Mouse (Mus musculus): ENCODE data around the gene Trmu. TPM values are rescaled to one million over a fixed set of nuclear protein-coding genes. Genes with fewer than 3 reads are reported as not detected.
"Not testable (repeated sequence)": the region's sequence is repeated elsewhere in the genome, so short reads cannot be mapped to it uniquely, and the experiment has no call there.

Trmu gene
- polyA plus RNA-seq, 1 experiment from 2014 or later, result 29.5 TPM

DNA sequence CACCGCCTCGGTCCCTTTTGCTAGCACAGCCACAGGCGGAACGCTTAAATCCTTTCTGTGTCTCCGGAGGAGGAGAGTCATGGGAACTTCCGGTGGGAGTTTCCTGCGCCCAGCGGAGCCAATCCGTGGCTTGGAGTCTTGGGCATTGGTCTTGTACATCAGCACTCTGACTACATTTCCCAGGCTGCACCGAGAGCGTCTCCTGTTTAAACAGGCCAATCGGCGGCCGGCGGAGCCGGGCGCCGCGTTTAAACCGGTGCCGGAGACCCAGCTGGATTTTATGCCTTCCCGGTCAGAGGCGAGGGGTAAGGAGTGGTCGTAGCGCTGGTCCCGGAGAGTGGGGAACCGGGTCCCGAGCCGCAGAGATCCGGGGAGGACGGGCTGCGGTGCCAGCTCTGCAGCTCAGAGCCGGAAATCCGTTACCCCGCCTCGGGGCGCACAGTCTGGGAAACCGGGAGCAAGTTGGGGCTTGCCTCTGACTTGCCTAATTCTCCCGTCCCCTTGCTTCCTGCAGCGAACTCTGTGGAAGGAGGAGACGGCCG lies 19.6 kb upstream of the Trmu start, which contains the start of gene Gtse1:
Gene Gtse1 (plus strand): TSS at position 256 of the 542 bp plus-strand sequence.
- ATAC-seq (replicated peaks; ENCODE audit: insufficient number of reproducible peaks, insufficient read depth, low FRiP score, low read depth), result peak; percentile 96
- Histone ChIP-seq H3K4me3 (peak within 1 kb of the TSS; percentile 73), H3K4me2 (peak within 1 kb of the TSS; percentile 83), H3K9me3 (replicated peaks) (no peaks in the 10 kb centered on the region), H3K27me3 (no peaks in the 10 kb centered on the region), H3K27ac (peak within 1 kb of the TSS; percentile 68), H3K9ac (peak within 1 kb of the TSS; percentile 72), H3K36me3 (peaks cover 26% of the 10 kb centered on the region), H3K4me1 (replicated peaks) (peaks cover 24% of the 10 kb centered on the region)
- WGBS, result under 1% methylated on average over 42 of the region's 42 CpGs

DNA sequence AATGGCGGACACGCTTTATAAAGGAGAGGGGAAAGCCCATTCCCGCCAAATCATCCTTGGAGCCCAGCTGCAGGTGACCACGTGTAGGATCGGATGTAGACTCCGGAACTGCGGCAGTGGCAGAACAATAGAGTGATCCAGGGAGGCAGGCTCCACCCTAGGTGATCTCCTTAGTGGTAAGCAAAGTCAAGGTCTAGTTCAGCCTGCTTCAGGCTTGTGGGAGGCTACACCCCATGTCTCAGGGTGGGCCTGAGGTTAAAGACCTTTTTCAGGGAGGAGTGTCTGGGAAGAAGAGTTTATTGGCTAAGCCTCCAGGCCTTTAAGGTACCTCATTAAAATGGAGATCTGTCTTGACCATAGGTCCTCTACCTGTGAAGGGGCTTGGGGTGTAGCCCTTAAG lies 13.2 kb upstream of the Trmu start:
- not testable (repeated sequence) for H3K27ac ChIP-seq; ATAC-seq (replicated peaks; ENCODE audit: insufficient number of reproducible peaks, insufficient read depth, low FRiP score, low read depth); H3K9me3 ChIP-seq (replicated peaks); H3K4me1 ChIP-seq (replicated peaks); H3K9ac ChIP-seq; H3K4me3 ChIP-seq; H3K27me3 ChIP-seq; H3K4me2 ChIP-seq
- H3K36me3 ChIP-seq, result peaks cover 77% of the 10 kb centered on the region
- WGBS, result 93% methylated on average over 7 of the region's 7 CpGs

DNA sequence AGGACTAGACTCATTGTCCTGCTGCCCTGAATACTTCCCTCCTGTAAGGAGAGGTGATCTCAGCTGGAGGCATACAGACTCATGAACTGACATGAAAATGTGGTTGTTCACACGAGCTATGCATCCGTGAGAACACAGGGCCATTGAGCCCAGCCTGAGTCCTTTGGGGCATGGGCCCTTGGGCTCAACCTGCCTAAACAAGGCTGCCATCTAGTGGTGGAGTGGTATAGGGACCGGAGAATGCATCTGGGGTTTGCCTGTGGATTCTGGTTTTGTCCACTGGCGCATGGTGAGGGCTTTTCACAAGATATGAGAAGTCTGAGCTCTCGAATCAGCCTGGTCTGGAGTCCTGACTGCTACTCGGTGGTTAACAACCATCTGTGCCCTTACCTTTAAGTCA lies 11.4 kb upstream of the Trmu start:
- 48% methylated on average over 6 of the region's 6 CpGs for WGBS
- no peak overlapping the region for H3K27ac ChIP-seq
- peaks cover 84% of the 10 kb centered on the region for H3K36me3 ChIP-seq
- no peak for ATAC-seq (replicated peaks; ENCODE audit: insufficient number of reproducible peaks, insufficient read depth, low FRiP score, low read depth)
- H3K27me3 ChIP-seq, result no peaks in the 10 kb centered on the region
- H3K9ac ChIP-seq, result no peak overlapping the region
- no peak overlapping the region for H3K4me3 ChIP-seq
- no peaks in the 10 kb centered on the region for H3K4me1 ChIP-seq (replicated peaks)
- H3K9me3 ChIP-seq (replicated peaks), result no peaks in the 10 kb centered on the region
- no peak overlapping the region for H3K4me2 ChIP-seq

- Histone ChIP-seq H3K27me3 (no peaks in the 10 kb centered on the region), H3K4me1 (replicated peaks) (peaks cover 19% of the 10 kb centered on the region), H3K36me3 (peaks cover 36% of the 10 kb centered on the region), H3K9ac (no peak overlapping the region), H3K27ac (no peak overlapping the region), H3K9me3 (replicated peaks) (no peaks in the 10 kb centered on the region), H3K4me2 (no peak overlapping the region), H3K4me3 (no peak overlapping the region)
- ATAC-seq (replicated peaks; ENCODE audit: insufficient number of reproducible peaks, insufficient read depth, low FRiP score, low read depth), result no peak
- 90% methylated on average over 7 of the region's 7 CpGs for WGBS
These were observed 1.8 kb upstream of the Trmu start for GRCm38 (mm10) chr15:85877336-85877735.

GRCm38 (mm10) chr15:85879498-85879895 lies 385 bp downstream of the Trmu start:
- no peaks in the 10 kb centered on the region for H3K27me3 ChIP-seq
- peak overlapping the region; percentile 89 for H3K9ac ChIP-seq
- peak overlapping the region; percentile 95 for H3K27ac ChIP-seq
- peaks cover 19% of the 10 kb centered on the region for H3K4me1 ChIP-seq (replicated peaks)
- WGBS, result under 1% methylated on average over 18 of the region's 18 CpGs
- H3K4me3 ChIP-seq, result peak overlapping the region; percentile 92
- peaks cover 34% of the 10 kb centered on the region for H3K36me3 ChIP-seq
- no peaks in the 10 kb centered on the region for H3K9me3 ChIP-seq (replicated peaks)
- H3K4me2 ChIP-seq, result peak overlapping the region; percentile 80
- ATAC-seq (replicated peaks; ENCODE audit: insufficient number of reproducible peaks, insufficient read depth, low FRiP score, low read depth), result no peak

- Histone ChIP-seq H3K4me3 (no peak overlapping the region), H3K36me3 (peaks cover 44% of the 10 kb centered on the region), H3K27ac (no peak overlapping the region), H3K4me2 (no peak overlapping the region), H3K27me3 (no peaks in the 10 kb centered on the region), H3K9ac (no peak overlapping the region), H3K9me3 (replicated peaks) (no peaks in the 10 kb centered on the region), H3K4me1 (replicated peaks) (no peaks in the 10 kb centered on the region)
- no peak for ATAC-seq (replicated peaks; ENCODE audit: insufficient number of reproducible peaks, insufficient read depth, low FRiP score, low read depth)
- 78% methylated on average over 5 of the region's 5 CpGs for WGBS
These were observed 6.5 kb downstream of the Trmu start for GRCm38 (mm10) chr15:85885606-85886005.

- Histone ChIP-seq H3K27ac (no peak overlapping the region), H3K9ac (no peak overlapping the region), H3K27me3 (no peaks in the 10 kb centered on the region), H3K36me3 (peaks cover 60% of the 10 kb centered on the region), H3K4me2 (no peak overlapping the region), H3K4me1 (replicated peaks) (peaks cover 13% of the 10 kb centered on the region), H3K9me3 (replicated peaks) (no peaks in the 10 kb centered on the region), H3K4me3 (no peak overlapping the region)
- whole genome bisulfite sequencing, result 79% methylated on average over 4 of the region's 4 CpGs
- ATAC-seq (replicated peaks; ENCODE audit: insufficient number of reproducible peaks, insufficient read depth, low FRiP score, low read depth), result no peak
These were observed 10.1 kb downstream of the Trmu start for GRCm38 (mm10) chr15:85889235-85889634.

DNA sequence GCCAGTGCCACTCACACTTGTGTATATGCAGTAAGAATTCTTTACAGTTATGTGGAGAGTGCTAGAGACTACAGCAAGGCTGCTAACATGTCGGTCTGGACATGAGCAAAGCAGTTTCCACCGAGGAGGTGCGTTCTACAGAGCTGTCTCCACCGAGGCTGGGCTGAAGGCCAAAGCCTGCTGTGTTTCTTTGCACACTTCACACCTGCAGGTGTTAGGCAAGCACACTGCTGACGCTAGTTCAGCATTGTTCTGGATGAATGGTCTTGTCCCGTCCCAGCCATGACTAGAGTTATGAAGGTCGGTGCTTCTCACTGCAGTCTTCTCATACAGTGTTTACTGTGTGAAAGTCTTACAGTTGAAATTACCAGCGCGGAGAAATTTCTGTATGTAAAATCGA lies 12.9 kb downstream of the Trmu start:
- Histone ChIP-seq H3K9ac (no peak overlapping the region), H3K4me1 (replicated peaks) (peaks cover 13% of the 10 kb centered on the region), H3K27ac (peak overlapping the region; percentile 38; the same call in 1 of the 2 replicates), H3K9me3 (replicated peaks) (no peaks in the 10 kb centered on the region), H3K4me2 (no peak overlapping the region), H3K27me3 (no peaks in the 10 kb centered on the region), H3K4me3 (no peak overlapping the region), H3K36me3 (peaks cover 49% of the 10 kb centered on the region)
- ATAC-seq (replicated peaks; ENCODE audit: insufficient number of reproducible peaks, insufficient read depth, low FRiP score, low read depth), result no peak; the same call in 1 of the 2 replicates
- WGBS, result 63% methylated on average over 10 of the region's 10 CpGs

- Histone ChIP-seq H3K9me3 (replicated peaks) (no peaks in the 10 kb centered on the region), H3K36me3 (peaks cover 55% of the 10 kb centered on the region), H3K27ac (0 out of 2 replicates have a peak overlapping the region, but pooled peaks have one; percentile 38), H3K4me2 (no peak overlapping the region), H3K9ac (no peak overlapping the region), H3K4me1 (replicated peaks) (peaks cover 13% of the 10 kb centered on the region), H3K4me3 (no peak overlapping the region), H3K27me3 (no peaks in the 10 kb centered on the region)
- WGBS, result 82% methylated on average over 13 of the region's 13 CpGs
- no peak for ATAC-seq (replicated peaks; ENCODE audit: insufficient number of reproducible peaks, insufficient read depth, low FRiP score, low read depth)
These were observed 13.5 kb downstream of the Trmu start for GRCm38 (mm10) chr15:85892498-85893118.

- Histone ChIP-seq H3K27me3 (no peaks in the 10 kb centered on the region), H3K36me3 (peaks cover 65% of the 10 kb centered on the region), H3K4me3 (no peak overlapping the region), H3K9ac (no peak overlapping the region), H3K4me1 (replicated peaks) (peaks cover 13% of the 10 kb centered on the region), H3K27ac (no peak overlapping the region), H3K4me2 (no peak overlapping the region), H3K9me3 (replicated peaks) (no peaks in the 10 kb centered on the region)
- no peak for ATAC-seq (replicated peaks; ENCODE audit: insufficient number of reproducible peaks, insufficient read depth, low FRiP score, low read depth)
- WGBS, result 86% methylated on average over 7 of the region's 7 CpGs
These were observed 14.8 kb downstream of the Trmu start for GRCm38 (mm10) chr15:85893871-85894270.

- WGBS, result 24% methylated on average over 8 of the region's 8 CpGs
- no peak overlapping the region for H3K4me2 ChIP-seq
- H3K4me3 ChIP-seq, result no peak overlapping the region
- H3K4me1 ChIP-seq (replicated peaks), result peaks cover 12% of the 10 kb centered on the region
- H3K27ac ChIP-seq, result no peak overlapping the region
- ATAC-seq (replicated peaks; ENCODE audit: insufficient number of reproducible peaks, insufficient read depth, low FRiP score, low read depth), result no peak
- H3K9me3 ChIP-seq (replicated peaks), result no peaks in the 10 kb centered on the region
- peaks cover 60% of the 10 kb centered on the region for H3K36me3 ChIP-seq
- no peaks in the 10 kb centered on the region for H3K27me3 ChIP-seq
- no peak overlapping the region for H3K9ac ChIP-seq
These were observed 17.2 kb downstream of the Trmu start for GRCm38 (mm10) chr15:85896284-85896683.

DNA sequence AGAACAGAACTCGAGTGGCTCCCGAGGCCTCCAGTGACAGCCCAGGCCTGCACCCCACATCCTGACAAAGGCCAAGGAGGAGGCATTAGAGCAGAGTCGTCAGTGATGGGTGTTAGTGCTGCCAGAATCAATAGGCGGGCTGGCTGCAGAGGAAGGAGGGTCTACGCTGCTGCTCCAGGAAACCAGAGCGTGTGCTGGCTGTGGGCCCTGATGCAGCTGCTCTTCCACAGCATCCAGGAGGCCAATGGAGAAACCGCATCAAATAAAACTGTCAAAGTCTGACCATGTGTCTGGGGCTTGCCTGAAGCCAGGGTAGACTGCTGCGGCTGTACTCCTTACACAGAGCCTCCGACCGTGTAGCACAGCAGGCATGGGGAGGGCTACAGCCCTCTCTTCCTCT lies 18.0 kb downstream of the Trmu start:
- Histone ChIP-seq H3K36me3 (peaks cover 56% of the 10 kb centered on the region), H3K9ac (no peak overlapping the region), H3K27me3 (no peaks in the 10 kb centered on the region), H3K9me3 (replicated peaks) (no peaks in the 10 kb centered on the region), H3K4me3 (no peak overlapping the region), H3K27ac (no peak overlapping the region), H3K4me1 (replicated peaks) (0 out of 2 replicates have a peak, but pooled peaks cover 5% of the 10 kb centered on the region), H3K4me2 (no peak overlapping the region)
- ATAC-seq (replicated peaks; ENCODE audit: insufficient number of reproducible peaks, insufficient read depth, low FRiP score, low read depth), result no peak
- 79% methylated on average over 10 of the region's 10 CpGs for WGBS
